Mouse (Mus musculus): ENCODE results near the gene Proca1.

DNA sequence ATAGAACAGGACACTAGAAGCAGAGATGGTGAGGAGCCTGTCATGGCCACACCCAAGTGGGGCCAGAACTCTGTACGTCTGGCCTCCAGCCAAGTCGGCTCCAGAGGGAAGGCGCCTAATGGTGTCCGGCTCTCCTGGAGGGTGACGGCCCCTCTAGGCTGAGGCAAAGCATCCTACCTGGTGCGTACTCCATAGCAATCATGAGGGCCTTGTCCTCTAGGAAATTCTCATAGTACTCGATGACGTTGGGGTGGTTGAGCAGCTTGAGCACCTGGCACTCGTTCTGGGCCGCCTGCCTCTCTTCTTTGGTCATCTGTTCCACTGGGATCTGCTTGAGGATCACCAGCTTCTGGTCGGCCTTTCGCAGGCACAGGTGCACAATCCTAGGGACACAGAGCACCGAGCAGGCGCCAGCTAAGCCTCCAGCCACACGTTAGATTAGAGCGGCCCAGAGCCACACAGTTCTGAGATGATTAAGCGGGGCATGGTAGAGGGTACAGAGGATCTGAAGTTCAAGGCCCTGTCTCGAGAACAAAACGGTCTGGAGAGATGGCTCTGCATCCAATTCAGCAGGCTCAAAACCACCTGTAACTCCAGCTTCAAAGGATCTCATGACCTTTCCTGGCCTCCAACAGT lies 20.3 kb upstream of the Proca1 start:
- no peak for TF ChIP-seq POLR2A (IDR thresholded peaks at IDR 0.05; ENCODE audit: low read depth, low read length)
- TF ChIP-seq CTCF (IDR thresholded peaks at IDR 0.05; ENCODE audit: borderline replicate concordance, insufficient read depth, low read length): no peak
